Mouse (Mus musculus): ENCODE results near the gene Ubl3. TPM values are rescaled to one million over a fixed set of nuclear protein-coding genes. Genes with fewer than 3 reads are reported as not detected.

Gene Ubl3
- polyA plus RNA-seq (2017; shearing (Covaris generic)), result 83.7 TPM

GRCm38 (mm10) chr5:148552187-148553071 is at the start of gene Ubl3:
Gene Ubl3 (minus strand): TSS chr5:148552789.

Other genes with a start within 250 kb of the Ubl3 start
- gene Slc7a1, start 152.9 kb downstream of the Ubl3 start, polyA plus RNA-seq (2017; shearing (Covaris generic)), result 21.3 TPM